Mouse (Mus musculus) erythroblast, embryonic 14.5 days (primary cell): ENCODE measurements around the gene Jade2.

ENCODE experiments used
- GATA1 ChIP-seq: IDR thresholded peaks from 2 replicates; pipeline ENCODE4 v1.6.1; 2012; ENCODE audit warnings: low read length, inconsistent platforms, mixed read lengths
- TAL1 ChIP-seq: IDR thresholded peaks from 3 replicates; pipeline ENCODE4 v1.6.1; 2012; ENCODE audit warnings: low read length, inconsistent platforms, mixed read lengths

DNA sequence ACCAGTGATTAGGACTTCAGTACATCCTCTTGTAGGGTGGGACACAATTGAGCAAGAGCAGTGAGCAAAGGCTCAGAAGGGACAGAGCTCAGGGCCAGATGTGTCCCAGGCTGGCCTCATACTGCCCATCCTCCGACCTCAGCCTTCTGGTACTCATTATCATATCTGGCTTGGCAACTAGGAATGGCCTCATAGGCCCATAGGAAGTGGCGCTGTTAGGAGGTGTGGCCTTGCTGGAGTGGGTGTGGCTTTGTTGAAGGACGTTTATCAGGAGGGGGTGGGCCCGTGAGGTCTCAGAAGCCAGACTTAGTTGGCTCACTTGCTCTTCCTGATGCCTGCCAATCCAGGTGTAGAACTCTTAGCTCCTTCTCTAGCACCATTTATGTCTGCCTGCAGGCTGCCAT is 18.3 kb upstream of the Jade2 start:
- no peak for TF ChIP-seq GATA1
- no peak for TF ChIP-seq TAL1
